Mouse (Mus musculus): ENCODE measurements around the gene Fam228b. TPM values are rescaled to one million over a fixed set of nuclear protein-coding genes. Genes with fewer than 3 reads are reported as not detected.
"Not testable (repeated sequence)": the region's sequence is repeated elsewhere in the genome, so short reads cannot be mapped to it uniquely, and the experiment has no call there.

Gene Fam228b
- 4.8 and 5.6 TPM in 2 replicates for polyA plus RNA-seq (2015; fragmentation: Nextera tagmentation; extraction: Ambion mirVana)

DNA sequence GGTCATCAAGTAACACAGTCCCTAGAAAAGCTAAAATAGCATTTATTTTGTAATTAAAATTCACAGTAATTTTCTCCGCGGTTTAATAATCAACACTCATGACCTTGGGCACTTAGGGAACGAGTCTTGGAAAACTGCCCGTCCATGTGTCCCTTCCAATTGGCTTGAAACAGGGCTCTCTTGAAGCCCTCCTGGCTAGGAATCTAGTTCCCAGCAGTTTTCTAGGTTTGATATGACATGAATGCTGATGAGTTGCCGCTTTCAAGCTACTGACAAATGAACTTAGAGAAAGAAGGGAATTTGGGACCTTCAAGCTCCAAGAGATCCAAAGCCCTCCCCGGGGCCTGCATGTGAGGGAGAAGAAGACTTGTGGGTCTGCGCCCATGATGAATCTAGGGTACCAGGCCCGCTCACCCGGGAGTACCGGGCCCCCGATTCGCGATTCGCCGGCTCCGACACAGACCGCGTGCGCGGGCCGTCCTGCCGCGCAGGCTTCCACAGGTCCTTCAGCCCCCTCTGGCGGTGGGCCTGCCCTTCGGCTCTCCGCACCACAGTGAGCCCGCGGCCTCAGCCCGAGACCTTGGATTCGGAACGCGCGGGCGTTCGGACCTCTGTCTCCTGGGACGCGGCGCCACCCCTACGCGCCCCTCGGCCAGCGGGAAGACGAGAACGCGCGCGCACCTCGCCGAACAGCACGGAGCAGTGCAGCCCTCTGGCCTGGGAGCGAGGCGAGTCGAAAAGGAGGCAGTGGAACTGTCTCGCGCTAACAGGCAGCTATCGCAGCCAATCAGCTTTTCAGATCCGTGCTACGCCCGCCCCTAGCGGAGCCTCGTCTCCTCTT, at the start of gene Fam228b, which contains the start of gene Pfn4:
TSS of gene Fam228b (minus strand) at position 776 of the 841 bp plus-strand sequence.
TSS of gene Pfn4 (plus strand) at position 531 of the 841 bp plus-strand sequence.
- H3K27ac ChIP-seq: peak within 1 kb of the TSS; percentile 85
- ATAC-seq (ENCODE audit: low FRiP score, low read depth): peak; percentile 99
- 3% methylated on average over 61 of the region's 61 CpGs for WGBS
- peak within 1 kb of the TSS; percentile 82 for H3K9ac ChIP-seq
- H3K4me2 ChIP-seq (replicated peaks): peak within 1 kb of the TSS; percentile 74
- no peaks in the 10 kb centered on the region for H3K36me3 ChIP-seq
- H3K9me3 ChIP-seq: no peaks in the 10 kb centered on the region
- peak within 1 kb of the TSS; percentile 64 for H3K4me3 ChIP-seq
- H3K27me3 ChIP-seq: no peaks in the 10 kb centered on the region
- H3K4me1 ChIP-seq: 0 out of 2 replicates have a peak, but pooled peaks cover 4% of the 10 kb centered on the region

DNA sequence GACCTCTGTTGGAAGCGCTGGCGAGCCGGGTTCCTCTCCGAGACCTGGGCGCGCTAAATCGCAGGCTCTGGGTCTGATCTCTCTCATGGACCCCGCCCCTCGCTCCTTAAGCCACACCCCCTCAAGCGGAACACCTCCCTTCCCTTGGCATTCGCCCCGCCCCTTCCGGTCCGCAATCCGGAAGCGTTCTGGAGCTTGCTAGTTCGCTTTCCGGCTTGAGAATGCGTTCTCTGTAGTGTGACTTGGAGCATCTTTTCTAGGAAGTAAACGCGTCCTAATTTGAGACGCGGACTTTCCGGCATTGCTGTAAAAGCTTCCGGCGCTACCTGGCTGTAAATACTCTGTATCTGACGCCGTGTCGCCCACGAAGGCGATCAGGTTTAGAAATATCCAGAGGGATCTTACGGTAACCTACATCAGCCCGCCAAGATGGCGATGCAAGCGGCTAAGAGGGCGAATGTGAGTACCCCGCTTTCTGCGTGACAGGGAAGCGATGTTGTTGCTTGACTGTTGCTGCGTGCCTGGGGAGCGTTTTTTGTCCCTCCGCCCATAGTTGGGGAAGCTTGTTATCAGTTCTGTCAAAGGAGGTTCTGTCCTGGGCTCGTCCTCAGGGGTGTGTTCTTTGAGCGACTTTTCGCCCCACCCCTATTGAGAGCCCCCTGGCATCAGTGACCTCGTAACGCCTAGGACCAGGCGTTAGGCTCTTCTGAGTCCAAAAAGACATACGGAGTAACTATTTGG, 48.5 kb upstream of the Fam228b start, which contains the start of gene Sf3b6:
TSS of gene Sf3b6 (plus strand) at position 184 of the 741 bp plus-strand sequence.
- H3K4me2 ChIP-seq (replicated peaks): peak within 1 kb of the TSS; percentile 89
- peak within 1 kb of the TSS; percentile 89 for H3K4me3 ChIP-seq
- peaks cover 16% of the 10 kb centered on the region for H3K4me1 ChIP-seq
- peak; percentile 97 for ATAC-seq (ENCODE audit: low FRiP score, low read depth)
- H3K9ac ChIP-seq: peak within 1 kb of the TSS; percentile 83
- H3K27me3 ChIP-seq: no peaks in the 10 kb centered on the region
- H3K9me3 ChIP-seq: no peaks in the 10 kb centered on the region
- WGBS: under 1% methylated on average over 49 of the region's 49 CpGs
- H3K36me3 ChIP-seq: peaks cover 24% of the 10 kb centered on the region
- peak within 1 kb of the TSS; percentile 89 for H3K27ac ChIP-seq

DNA sequence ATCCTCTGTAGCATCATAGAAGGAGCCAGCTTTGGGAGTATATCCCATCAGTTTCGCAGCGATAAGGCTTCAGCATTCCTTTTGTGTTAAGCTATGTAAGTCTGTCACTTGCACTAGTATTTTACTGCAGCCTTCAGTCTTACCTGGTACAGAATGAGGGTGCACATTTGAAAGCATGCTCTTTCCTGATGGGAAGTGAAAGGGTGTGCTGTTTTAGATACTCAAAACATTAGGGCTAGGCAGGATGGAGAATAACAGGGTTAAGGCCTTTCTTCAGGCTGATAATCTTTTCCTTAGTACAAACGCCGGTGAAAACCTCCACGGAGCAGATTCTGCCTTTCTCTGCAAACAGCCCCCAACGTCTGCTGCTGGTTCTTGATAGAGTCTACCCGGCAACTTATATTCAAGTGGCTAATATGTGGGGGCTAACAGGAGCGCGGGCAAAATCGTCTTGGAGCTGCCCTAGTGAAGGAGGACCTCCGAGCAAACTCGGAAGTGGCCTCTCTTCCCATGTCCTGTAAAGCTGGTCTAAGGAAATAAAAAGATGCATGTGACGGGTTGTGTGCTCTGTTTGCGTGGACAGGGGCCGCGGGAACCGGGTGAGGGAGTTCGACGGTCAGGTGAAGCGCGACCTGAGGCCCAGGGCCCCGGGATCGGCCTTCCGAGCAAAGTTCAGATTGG, 47.8 kb upstream of the Fam228b start:
- Histone ChIP-seq H3K27ac (peak overlapping the region; percentile 89), H3K27me3 (no peaks in the 10 kb centered on the region), H3K4me1 (peaks cover 16% of the 10 kb centered on the region), H3K4me2 (replicated peaks) (peak overlapping the region; percentile 89), H3K9ac (peak overlapping the region; percentile 83), H3K9me3 (no peaks in the 10 kb centered on the region), H3K36me3 (peaks cover 17% of the 10 kb centered on the region), H3K4me3 (peak overlapping the region; percentile 89)
- peak; percentile 77 for ATAC-seq (ENCODE audit: low FRiP score, low read depth)
- 8% methylated on average over 24 of the region's 24 CpGs for WGBS

DNA sequence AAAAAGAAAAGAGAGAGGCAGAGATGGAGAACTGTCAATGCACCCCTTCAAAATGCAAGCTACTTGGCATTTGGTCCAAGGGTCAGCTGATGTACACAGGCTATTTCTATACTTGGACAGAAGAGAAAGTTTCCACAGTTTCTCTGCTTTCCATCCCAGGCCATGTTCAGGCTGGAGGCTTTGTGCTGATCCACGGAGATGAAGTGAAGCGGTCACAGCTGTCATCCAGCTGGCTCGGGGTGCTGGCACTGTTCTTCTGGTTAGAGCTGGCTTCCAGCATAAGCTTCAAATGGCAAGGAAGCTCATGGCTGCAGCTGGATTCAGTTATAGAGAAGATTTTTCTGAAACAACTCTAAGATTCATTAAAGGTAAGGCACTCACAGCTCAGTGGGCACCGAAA, 44.6 kb upstream of the Fam228b start:
- Histone ChIP-seq H3K9ac (no peak overlapping the region), H3K36me3 (no peaks in the 10 kb centered on the region), H3K4me1 (peaks cover 11% of the 10 kb centered on the region), H3K9me3 (no peaks in the 10 kb centered on the region), H3K4me2 (replicated peaks) (no peak overlapping the region), H3K4me3 (no peak overlapping the region), H3K27ac (no peak overlapping the region), H3K27me3 (no peaks in the 10 kb centered on the region)
- WGBS: 76% methylated on average over 4 of the region's 4 CpGs
- no peak for ATAC-seq (ENCODE audit: low FRiP score, low read depth)

DNA sequence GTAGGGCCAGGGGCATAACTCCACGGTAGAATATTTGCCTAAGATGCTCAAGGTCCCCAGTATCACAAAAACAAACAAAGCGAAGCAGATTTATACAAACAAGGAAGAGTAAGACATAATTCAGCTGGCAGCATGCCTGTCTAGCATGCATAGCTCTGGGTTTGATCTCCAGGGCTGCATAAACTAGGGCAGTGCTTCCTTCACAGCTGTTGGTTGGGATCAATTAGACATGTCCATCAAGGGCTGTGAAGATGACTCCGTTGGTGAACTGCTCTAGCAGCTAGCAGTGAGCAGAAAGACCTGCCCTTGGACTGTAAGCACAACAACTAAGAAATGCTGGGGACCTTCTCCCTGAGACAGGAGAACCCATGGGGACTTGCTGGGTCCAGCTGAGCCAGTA, 42.6 kb upstream of the Fam228b start:
- 70% methylated on average over 3 of the region's 3 CpGs for WGBS
- peaks cover 3% of the 10 kb centered on the region; the same call in 1 of the 2 replicates for H3K4me1 ChIP-seq

DNA sequence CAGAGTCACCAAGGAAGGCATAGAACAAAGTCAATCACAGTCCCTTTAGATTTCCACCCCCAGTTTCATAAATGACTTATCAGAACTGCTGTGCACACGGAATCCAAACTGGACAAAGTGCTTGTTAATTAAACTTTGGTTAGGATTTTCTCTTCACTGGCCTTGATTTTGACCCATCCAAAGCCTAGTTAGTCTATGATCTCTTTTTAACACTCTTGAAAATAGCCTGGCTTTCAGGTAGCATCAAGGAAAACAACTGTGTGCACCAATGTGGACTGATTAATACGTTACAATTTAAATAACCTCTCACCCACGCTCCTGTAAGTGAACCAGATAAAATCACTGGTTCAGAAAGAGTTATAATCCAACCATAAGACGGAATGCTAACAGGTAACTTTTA, 42.0 kb upstream of the Fam228b start:
- WGBS: 73% methylated on average over 4 of the region's 4 CpGs
- Histone ChIP-seq H3K36me3 (no peaks in the 10 kb centered on the region), H3K4me2 (replicated peaks) (no peak overlapping the region), H3K9ac (no peak overlapping the region), H3K4me1 (no peaks in the 10 kb centered on the region), H3K9me3 (no peaks in the 10 kb centered on the region), H3K27me3 (no peaks in the 10 kb centered on the region), H3K4me3 (no peak overlapping the region), H3K27ac (no peak overlapping the region)
- no peak for ATAC-seq (ENCODE audit: low FRiP score, low read depth)

More for the DNA sequence above, 42.6 kb upstream of the Fam228b start:
- no peak overlapping the region for H3K4me2 ChIP-seq (replicated peaks)
- no peak overlapping the region for H3K4me3 ChIP-seq
- H3K27me3 ChIP-seq: no peaks in the 10 kb centered on the region
- ATAC-seq (ENCODE audit: low FRiP score, low read depth): no peak
- H3K36me3 ChIP-seq: no peaks in the 10 kb centered on the region
- H3K9ac ChIP-seq: no peak overlapping the region
- H3K27ac ChIP-seq: no peak overlapping the region
- H3K9me3 ChIP-seq: no peaks in the 10 kb centered on the region

DNA sequence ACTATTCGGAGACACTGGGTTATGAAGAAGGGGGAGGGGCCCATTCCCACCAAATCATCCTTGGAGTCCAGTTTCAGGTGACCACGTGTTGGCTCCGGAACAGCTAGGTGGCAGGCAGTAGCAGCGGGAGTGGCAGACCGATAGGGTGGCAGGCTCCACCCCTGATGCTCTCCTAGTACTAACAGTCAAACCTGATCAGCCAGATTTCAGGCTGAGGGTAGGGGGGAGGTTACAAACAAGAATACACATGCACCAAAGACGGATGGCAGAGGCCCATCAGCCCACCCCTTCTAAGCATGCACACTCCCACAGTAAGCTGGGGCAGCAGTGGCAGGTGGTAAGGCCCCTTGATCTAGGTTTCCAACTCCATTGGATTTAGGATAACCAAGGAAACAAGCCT, 28.4 kb upstream of the Fam228b start:
- 67% methylated on average over 6 of the region's 6 CpGs for WGBS
- not testable (repeated sequence) for H3K9ac ChIP-seq; H3K4me3 ChIP-seq; H3K36me3 ChIP-seq; H3K27me3 ChIP-seq; H3K9me3 ChIP-seq; H3K4me2 ChIP-seq (replicated peaks); ATAC-seq (ENCODE audit: low FRiP score, low read depth); H3K27ac ChIP-seq; H3K4me1 ChIP-seq

DNA sequence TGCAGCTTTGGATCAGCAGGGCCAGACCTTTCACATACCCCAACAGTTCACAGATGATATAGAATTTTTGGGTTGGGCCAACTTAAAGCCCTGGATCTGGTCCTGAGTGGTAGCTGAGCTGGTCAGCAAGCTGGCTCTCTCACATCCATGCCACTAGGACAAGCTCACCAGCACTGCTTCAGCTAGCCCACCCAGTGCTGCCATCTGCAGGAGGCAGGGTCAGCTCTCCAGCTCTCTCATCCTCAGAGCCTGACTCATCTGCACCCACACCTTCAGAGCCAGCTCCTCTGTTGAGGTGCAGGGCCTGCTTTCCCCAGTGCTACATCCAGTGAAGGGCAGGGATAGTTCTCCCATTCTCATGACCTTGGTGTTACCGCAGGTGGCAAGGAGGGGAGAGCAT, 24.7 kb upstream of the Fam228b start:
- Histone ChIP-seq H3K9ac (no peak overlapping the region), H3K4me1 (no peaks in the 10 kb centered on the region), H3K27ac (no peak overlapping the region), H3K4me3 (no peak overlapping the region), H3K4me2 (replicated peaks) (no peak overlapping the region), H3K9me3 (no peaks in the 10 kb centered on the region), H3K27me3 (no peaks in the 10 kb centered on the region), H3K36me3 (no peaks in the 10 kb centered on the region)
- 71% methylated on average over 1 of the region's 1 CpGs for WGBS
- no peak for ATAC-seq (ENCODE audit: low FRiP score, low read depth)

DNA sequence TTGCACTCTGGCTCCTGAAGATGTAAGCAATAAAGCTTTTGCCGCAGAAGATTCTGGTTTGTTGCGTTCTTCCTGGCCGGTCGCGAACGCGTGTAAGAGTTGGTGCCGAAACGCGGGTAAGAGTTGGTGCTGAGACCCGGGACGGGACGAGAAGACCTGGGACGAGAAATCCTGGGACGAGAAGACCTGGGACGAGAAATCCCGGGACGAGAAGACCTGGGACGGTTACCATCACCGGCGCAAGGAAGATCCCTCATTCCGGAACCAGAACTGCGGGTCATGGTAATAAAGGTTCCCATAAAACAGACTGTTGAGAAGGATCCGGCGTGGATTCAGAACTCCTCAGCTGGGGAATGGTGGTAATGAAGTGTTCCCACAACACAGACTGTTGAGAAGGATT, 19.1 kb upstream of the Fam228b start:
- H3K36me3 ChIP-seq; H3K9me3 ChIP-seq; ATAC-seq (ENCODE audit: low FRiP score, low read depth); H3K27me3 ChIP-seq; H3K4me1 ChIP-seq; H3K27ac ChIP-seq; H3K4me3 ChIP-seq; H3K4me2 ChIP-seq (replicated peaks); H3K9ac ChIP-seq: not testable (repeated sequence)
- WGBS: 94% methylated on average over 25 of the region's 25 CpGs

DNA sequence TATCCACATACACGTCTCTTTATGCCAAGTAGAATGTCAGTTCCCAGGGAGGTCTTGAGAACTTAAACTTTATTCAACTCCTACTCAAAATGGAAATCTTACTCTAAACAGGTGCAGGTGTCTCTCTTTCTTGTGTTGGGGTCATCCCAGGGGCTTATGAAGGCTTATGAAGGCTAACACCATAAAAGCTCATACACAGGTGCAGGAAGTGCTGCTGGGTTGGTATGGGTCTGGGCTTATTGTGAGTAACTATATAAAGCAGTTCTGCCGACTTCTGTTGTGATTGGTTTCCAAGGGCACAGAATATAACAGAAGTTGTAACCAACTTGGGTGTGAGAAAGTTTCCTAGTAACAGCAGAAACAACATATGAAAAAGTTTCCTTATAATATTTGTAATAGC, 15.4 kb upstream of the Fam228b start:
- Histone ChIP-seq H3K4me2 (replicated peaks) (no peak overlapping the region), H3K27me3 (no peaks in the 10 kb centered on the region), H3K9ac (no peak overlapping the region), H3K36me3 (no peaks in the 10 kb centered on the region), H3K4me3 (no peak overlapping the region), H3K27ac (no peak overlapping the region), H3K4me1 (no peaks in the 10 kb centered on the region), H3K9me3 (no peaks in the 10 kb centered on the region)
- WGBS: 71% methylated on average over 2 of the region's 2 CpGs
- no peak for ATAC-seq (ENCODE audit: low FRiP score, low read depth)

DNA sequence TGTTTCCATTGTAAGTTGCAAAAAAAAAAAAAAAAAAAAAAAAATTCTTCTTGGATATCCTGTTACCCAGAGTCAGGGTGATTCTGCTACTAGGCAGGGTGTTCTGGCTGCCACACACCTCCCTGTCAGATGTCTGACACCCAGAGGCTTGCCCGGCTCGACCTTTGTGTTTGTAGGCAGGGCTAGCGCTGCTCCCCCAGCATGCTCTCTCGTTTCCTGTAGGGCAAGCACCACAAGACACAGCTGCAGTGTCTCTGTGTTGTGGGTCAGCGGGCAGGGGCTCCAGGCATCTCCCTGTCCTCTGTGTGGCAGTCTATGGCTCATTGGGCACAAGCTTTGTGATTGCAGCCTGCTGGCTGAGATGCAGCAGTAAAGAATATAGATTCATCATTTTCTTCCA, 14.5 kb upstream of the Fam228b start:
- Histone ChIP-seq H3K27me3 (no peaks in the 10 kb centered on the region), H3K36me3 (no peaks in the 10 kb centered on the region), H3K4me2 (replicated peaks) (no peak overlapping the region), H3K4me3 (no peak overlapping the region), H3K9ac (no peak overlapping the region), H3K27ac (no peak overlapping the region), H3K4me1 (no peaks in the 10 kb centered on the region), H3K9me3 (no peaks in the 10 kb centered on the region)
- 56% methylated on average over 5 of the region's 5 CpGs for WGBS
- ATAC-seq (ENCODE audit: low FRiP score, low read depth): no peak

All from limb, embryonic 13.5 days (tissue).